Comparison of ENCODE assay signal across 8 mouse cellular contexts in genomic region chr14:31433126-31433525, GRCm38 (mm10). TPM values are rescaled to one million over a fixed set of nuclear protein-coding genes. Genes with fewer than 3 reads are reported as not detected.
DNase-seq lines count a peak whose midpoint lies in the region; ATAC-seq lines count a peak whose summit lies in the region.

No protein-coding gene starts in this region.

- ATAC-seq in forebrain, embryonic 16.5 days: no peak
- ATAC-seq in lung, embryonic 16.5 days (ENCODE audit: low read depth): no peak
- ATAC-seq in hindbrain, embryonic 15.5 days (ENCODE audit: low FRiP score, low read depth): no peak

- peaks cover 49% of the 10 kb centered on the region for H3K4me1 ChIP-seq in forebrain, embryonic 10.5 days
- peaks cover 39% of the 10 kb centered on the region for H3K4me1 ChIP-seq in forebrain, embryonic 16.5 days (replicated peaks; ENCODE audit: control insufficient read depth, insufficient read depth, low read length)
- peaks cover 31% of the 10 kb centered on the region for H3K4me1 ChIP-seq in lung, embryonic 16.5 days (replicated peaks; ENCODE audit: control insufficient read depth, insufficient read depth, low read length)
- H3K4me1 ChIP-seq in hindbrain, embryonic 15.5 days (replicated peaks): peaks cover 51% of the 10 kb centered on the region

- peaks cover 35% of the 10 kb centered on the region for H3K27me3 ChIP-seq in forebrain, embryonic 10.5 days (ENCODE audit: poor library complexity, severe bottlenecking)
- H3K27me3 ChIP-seq in forebrain, embryonic 16.5 days (replicated peaks; ENCODE audit: control insufficient read depth, insufficient read depth, low read length): no peaks in the 10 kb centered on the region
- H3K27me3 ChIP-seq in lung, embryonic 16.5 days (ENCODE audit: control insufficient read depth, insufficient read depth, low read depth, low read length): peaks cover 31% of the 10 kb centered on the region
- H3K27me3 ChIP-seq in hindbrain, embryonic 15.5 days: no peaks in the 10 kb centered on the region

- WGBS in forebrain, embryonic 10.5 days: 79% methylated on average over 5 of the region's 5 CpGs
- 76% methylated on average over 5 of the region's 5 CpGs for WGBS in forebrain, embryonic 16.5 days
- whole genome bisulfite sequencing in lung, embryonic 16.5 days: 52% methylated on average over 5 of the region's 5 CpGs
- 70% methylated on average over 5 of the region's 5 CpGs for WGBS in hindbrain, embryonic 15.5 days

- H3K36me3 ChIP-seq in forebrain, embryonic 10.5 days (replicated peaks): peaks cover 5% of the 10 kb centered on the region
- H3K36me3 ChIP-seq in forebrain, embryonic 16.5 days (ENCODE audit: control insufficient read depth, insufficient read depth): peaks cover 3% of the 10 kb centered on the region
- H3K36me3 ChIP-seq in lung, embryonic 16.5 days (ENCODE audit: control insufficient read depth, insufficient read depth, low read length): no peaks in the 10 kb centered on the region
- 0 out of 2 replicates have a peak, but pooled peaks cover 4% of the 10 kb centered on the region for H3K36me3 ChIP-seq in hindbrain, embryonic 15.5 days

- no peak for DNase-seq in forebrain, embryonic 10.5 days (ENCODE audit: extremely low spot score, low spot score)
- no peak for DNase-seq in lung, adult 18-20 months
- peak; percentile 73 for DNase-seq in naive thymus-derived CD4-positive, alpha-beta T cell, adult 2 months (ENCODE audit: low read depth)
- DNase-seq in embryo, embryonic 11 days: no peak
- no peak for DNase-seq in layer of hippocampus, adult 9-10 months (ENCODE audit: low spot score)

- H3K9ac ChIP-seq in forebrain, embryonic 16.5 days (replicated peaks; ENCODE audit: low read depth, low read length): no peak overlapping the region
- no peak overlapping the region for H3K9ac ChIP-seq in lung, embryonic 16.5 days (ENCODE audit: low read length)
- H3K9ac ChIP-seq in hindbrain, embryonic 15.5 days: 0 out of 2 replicates have a peak overlapping the region, but pooled peaks have one; percentile 83

- H3K27ac ChIP-seq in forebrain, embryonic 10.5 days: 0 out of 2 replicates have a peak overlapping the region, but pooled peaks have one; percentile 11
- no peak overlapping the region for H3K27ac ChIP-seq in forebrain, embryonic 16.5 days (ENCODE audit: low read length)
- peak overlapping the region; percentile 84 for H3K27ac ChIP-seq in lung, embryonic 16.5 days (ENCODE audit: low read length)
- no peak overlapping the region for H3K27ac ChIP-seq in hindbrain, embryonic 15.5 days (replicated peaks)

- H3K4me3 ChIP-seq in forebrain, embryonic 10.5 days: no peak overlapping the region
- no peak overlapping the region for H3K4me3 ChIP-seq in forebrain, embryonic 16.5 days (replicated peaks; ENCODE audit: low read length)
- no peak overlapping the region for H3K4me3 ChIP-seq in lung, embryonic 16.5 days (ENCODE audit: low read length)
- H3K4me3 ChIP-seq in hindbrain, embryonic 15.5 days: no peak overlapping the region

- H3K9me3 ChIP-seq in forebrain, embryonic 10.5 days: no peaks in the 10 kb centered on the region
- H3K9me3 ChIP-seq in forebrain, embryonic 16.5 days (ENCODE audit: control insufficient read depth, low read length): no peaks in the 10 kb centered on the region
- H3K9me3 ChIP-seq in lung, embryonic 16.5 days (ENCODE audit: control insufficient read depth, low read length): no peaks in the 10 kb centered on the region
- no peaks in the 10 kb centered on the region for H3K9me3 ChIP-seq in hindbrain, embryonic 15.5 days

- no peak overlapping the region for H3K4me2 ChIP-seq in forebrain, embryonic 16.5 days (ENCODE audit: low read length)
- H3K4me2 ChIP-seq in lung, embryonic 16.5 days (ENCODE audit: low read depth, low read length): peak overlapping the region; percentile 12; the same call in 1 of the 2 replicates
- H3K4me2 ChIP-seq in hindbrain, embryonic 15.5 days: peak overlapping the region; percentile 75

RNA-seq across cellular contexts. Expression of gene Sh3bp5, which starts 2.8 kb away (rescaled TPM):
- 17.6 and 18.3 TPM in 2 replicates for polyA plus RNA-seq in forebrain, embryonic 10.5 days (2016; fragmentation: Nextera tagmentation; extraction: Ambion mirVana)
- polyA plus RNA-seq in forebrain, embryonic 16.5 days (2015; fragmentation: Nextera tagmentation; extraction: Ambion mirVana): 120 and 128 TPM in 2 replicates
- 26.1 and 27.3 TPM in 2 replicates for polyA plus RNA-seq in lung, embryonic 16.5 days (2015; fragmentation: Nextera tagmentation; extraction: Ambion mirVana)
- polyA plus RNA-seq in hindbrain, embryonic 15.5 days (2015; fragmentation: Nextera tagmentation; extraction: Ambion mirVana): 131 and 144 TPM in 2 replicates

Comparison
In these comparisons a context has a peak if more than half of its experiments do, and no peak if none do; other contexts are left out.
1. H3K27ac ChIP-seq: peak in forebrain, embryonic 10.5 days (single experiment) and lung, embryonic 16.5 days (single experiment); none in forebrain, embryonic 16.5 days (single experiment) and hindbrain, embryonic 15.5 days (single experiment).